Mouse (Mus musculus) embryonic fibroblast, embryonic 13.5 days (primary cell): ENCODE results near the gene Tspan7. TPM values are rescaled to one million over a fixed set of nuclear protein-coding genes. Genes with fewer than 3 reads are reported as not detected.

Experiments used
- H3K27ac ChIP-seq: 2 replicates; pipeline ENCODE4 v1.5.1; 2012; ENCODE audit warnings: low read length, control low read depth, inconsistent platforms; ENCODE audit not compliant: insufficient read depth
- H3K4me1 ChIP-seq: 2 replicates; pipeline ENCODE4 v1.6.1; 2011; ENCODE audit warnings: low read length; ENCODE audit not compliant: control insufficient read depth, insufficient read depth
- H3K4me3 ChIP-seq: 2 replicates; pipeline ENCODE4 v1.5.1; 2011; ENCODE audit warnings: mild to moderate bottlenecking, control low read depth, low read length; ENCODE audit not compliant: insufficient read depth
- CTCF ChIP-seq: IDR thresholded peaks from 2 replicates; pipeline ENCODE4 v1.5.1; 2011; ENCODE audit warnings: mild to moderate bottlenecking, control low read depth, low read length, moderate library complexity, borderline replicate concordance; ENCODE audit not compliant: insufficient read depth
- POLR2A ChIP-seq: IDR thresholded peaks from 2 replicates; pipeline ENCODE4 v1.6.1; 2011; ENCODE audit warnings: low read depth, mild to moderate bottlenecking, control low read depth, low read length, moderate library complexity
- polyA plus RNA-seq: library from polyadenylated mRNA; stranded (reverse); fragments of >200 nt; gene quantifications from 2 replicates; pipeline ENCODE4 v1.2.4, GENCODE M21; 2011; ENCODE audit warnings: low read depth; ENCODE audit not compliant: missing spikeins, insufficient read length

Tspan7 gene
- polyA plus RNA-seq, 1 experiment: 16.2 TPM

GRCm38 (mm10) chrX:10485664-10486211 is 780 bp downstream of the Tspan7 start:
- no peak overlapping the region for H3K27ac ChIP-seq
- no peaks in the 10 kb centered on the region; the same call in 1 of the 2 replicates for H3K4me1 ChIP-seq
- peak overlapping the region; percentile 67 for H3K4me3 ChIP-seq
- TF ChIP-seq CTCF (no peak), POLR2A (no peak)

- Histone ChIP-seq H3K4me3 (no peak overlapping the region), H3K4me1 (no peaks in the 10 kb centered on the region), H3K27ac (no peak overlapping the region)
- TF ChIP-seq POLR2A (no peak), CTCF (no peak)
These were observed 13.6 kb downstream of the Tspan7 start for GRCm38 (mm10) chrX:10498580-10498979.

- H3K4me3 ChIP-seq: no peak overlapping the region
- TF ChIP-seq CTCF (no peak), POLR2A (no peak)
- H3K4me1 ChIP-seq: no peaks in the 10 kb centered on the region
- no peak overlapping the region for H3K27ac ChIP-seq
These were observed 17.7 kb downstream of the Tspan7 start for GRCm38 (mm10) chrX:10502616-10503015.

GRCm38 (mm10) chrX:10514417-10514816 is 29.5 kb downstream of the Tspan7 start:
- Histone ChIP-seq H3K27ac (no peak overlapping the region), H3K4me3 (no peak overlapping the region), H3K4me1 (no peaks in the 10 kb centered on the region)
- TF ChIP-seq POLR2A (no peak), CTCF (no peak)

- H3K27ac ChIP-seq: no peak overlapping the region
- H3K4me3 ChIP-seq: no peak overlapping the region
- no peaks in the 10 kb centered on the region for H3K4me1 ChIP-seq
- no peak for TF ChIP-seq POLR2A
- no peak for TF ChIP-seq CTCF
These were observed 30.0 kb downstream of the Tspan7 start for GRCm38 (mm10) chrX:10514971-10515370.

- Histone ChIP-seq H3K27ac (no peak overlapping the region), H3K4me3 (no peak overlapping the region), H3K4me1 (no peaks in the 10 kb centered on the region)
- TF ChIP-seq POLR2A: no peak
- no peak for TF ChIP-seq CTCF
These were observed 31.5 kb downstream of the Tspan7 start for GRCm38 (mm10) chrX:10516448-10516847.

- TF ChIP-seq CTCF (no peak), POLR2A (no peak)
- Histone ChIP-seq H3K4me1 (no peaks in the 10 kb centered on the region), H3K27ac (no peak overlapping the region), H3K4me3 (no peak overlapping the region)
These were observed 32.0 kb downstream of the Tspan7 start for GRCm38 (mm10) chrX:10516925-10517324.

GRCm38 (mm10) chrX:10517756-10518155 is 32.8 kb downstream of the Tspan7 start:
- no peak overlapping the region for H3K4me3 ChIP-seq
- no peaks in the 10 kb centered on the region for H3K4me1 ChIP-seq
- TF ChIP-seq POLR2A (no peak), CTCF (no peak)
- no peak overlapping the region for H3K27ac ChIP-seq

- no peak for TF ChIP-seq CTCF
- no peak for TF ChIP-seq POLR2A
- no peak overlapping the region for H3K27ac ChIP-seq
- no peak overlapping the region for H3K4me3 ChIP-seq
- H3K4me1 ChIP-seq: no peaks in the 10 kb centered on the region
These were observed 33.6 kb downstream of the Tspan7 start for GRCm38 (mm10) chrX:10518510-10518909.

- no peak for TF ChIP-seq POLR2A
- TF ChIP-seq CTCF: no peak
These were observed 50.5 kb downstream of the Tspan7 start for GRCm38 (mm10) chrX:10535450-10535849.

GRCm38 (mm10) chrX:10539009-10539408 is 54.1 kb downstream of the Tspan7 start:
- Histone ChIP-seq H3K4me1 (no peaks in the 10 kb centered on the region), H3K27ac (no peak overlapping the region)

More at GRCm38 (mm10) chrX:10535450-10535849, 50.5 kb downstream of the Tspan7 start:
- no peak overlapping the region for H3K4me3 ChIP-seq
- H3K27ac ChIP-seq: no peak overlapping the region
- H3K4me1 ChIP-seq: no peaks in the 10 kb centered on the region

More at GRCm38 (mm10) chrX:10539009-10539408, 54.1 kb downstream of the Tspan7 start:
- TF ChIP-seq CTCF (no peak), POLR2A (no peak)
- H3K4me3 ChIP-seq: no peak overlapping the region
